Mouse (Mus musculus) neural tube, embryonic 15.5 days (tissue): ENCODE results near the gene Dcpp2. TPM values are rescaled to one million over a fixed set of nuclear protein-coding genes. Genes with fewer than 3 reads are reported as not detected.
"Not testable (repeated sequence)": the region's sequence is repeated elsewhere in the genome, so short reads cannot be mapped to it uniquely, and the experiment has no call there.

ENCODE experiments used
- ATAC-seq: fragments of 200-750 bp; cut with Nextera tagmentation; 2 replicates; pipeline ENCODE4 v1.8.0; 2017; ENCODE audit warnings: mild to moderate bottlenecking, moderate TSS enrichment, moderate library complexity; ENCODE audit not compliant: low FRiP score
- H3K27ac ChIP-seq: fragments of 300-500 bp; sonication (generic); replicated peaks from 2 replicates; pipeline ENCODE4 v1.5.1; 2015; ENCODE audit warnings: mild to moderate bottlenecking, inconsistent platforms
- H3K27me3 ChIP-seq: fragments of 300-500 bp; sonication (generic); replicated peaks from 2 replicates; pipeline ENCODE4 v1.6.1; 2015; ENCODE audit warnings: inconsistent platforms
- H3K36me3 ChIP-seq: fragments of 300-500 bp; sonication (generic); 2 replicates; pipeline ENCODE4 v1.6.1; 2015; ENCODE audit warnings: inconsistent platforms
- H3K4me1 ChIP-seq: fragments of 300-500 bp; sonication (generic); 2 replicates; pipeline ENCODE4 v1.6.1; 2015; ENCODE audit warnings: inconsistent platforms
- H3K4me2 ChIP-seq: fragments of 300-500 bp; sonication (generic); 2 replicates; pipeline ENCODE4 v1.6.1; 2015; ENCODE audit warnings: inconsistent platforms, mild to moderate bottlenecking, moderate library complexity
- H3K4me3 ChIP-seq: fragments of 300-500 bp; sonication (generic); replicated peaks from 2 replicates; pipeline ENCODE4 v1.5.1; 2015; ENCODE audit warnings: mild to moderate bottlenecking, inconsistent platforms
- H3K9ac ChIP-seq: fragments of 300-500 bp; sonication (generic); replicated peaks from 2 replicates; pipeline ENCODE4 v1.6.1; 2015; ENCODE audit warnings: mild to moderate bottlenecking, inconsistent platforms
- H3K9me3 ChIP-seq: fragments of 300-500 bp; sonication (generic); replicated peaks from 2 replicates; pipeline ENCODE4 v1.6.1; 2016; ENCODE audit warnings: inconsistent platforms
- WGBS: fragments of 180-500 bp; shearing (Covaris S2); methylation state at CpG from one replicate; pipeline ENCODE4 v1.1.7; 2015; ENCODE audit warnings: mixed read lengths; 5-methylcytosine and 5-hydroxymethylcytosine counted together
- polyA plus RNA-seq: library from polyadenylated mRNA; unstranded; fragments of >200 nt; fragmentation: Nextera tagmentation; extraction: Ambion mirVana; gene quantifications from 2 replicates; pipeline ENCODE4 v1.2.1, GENCODE M21; 2015

The Dcpp2 gene
- polyA plus RNA-seq, 1 experiment from 2014 or later: not detected

DNA sequence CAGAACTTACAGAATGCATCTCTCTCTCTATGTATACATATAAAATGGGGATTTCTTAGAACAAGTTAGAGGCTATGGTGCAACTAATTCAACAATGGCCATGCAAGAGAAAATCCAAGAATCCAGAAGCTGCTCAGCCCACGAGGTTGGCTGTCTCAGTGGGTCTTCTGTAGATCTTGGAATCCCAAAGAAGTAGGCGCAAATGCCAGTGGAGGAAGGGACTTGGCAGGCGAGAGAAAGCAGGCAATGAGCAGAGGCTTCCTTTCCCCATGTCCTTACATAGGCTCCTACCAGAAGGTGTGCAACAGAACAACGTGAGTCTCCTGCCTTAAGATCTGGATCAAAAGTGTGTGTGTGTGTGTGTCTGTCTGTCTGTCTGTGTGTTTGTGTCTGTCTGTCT lies 66.8 kb downstream of the Dcpp2 start:
- not testable (repeated sequence) for ATAC-seq, H3K4me2 ChIP-seq, H3K4me1 ChIP-seq, H3K27ac ChIP-seq, H3K36me3 ChIP-seq, H3K9ac ChIP-seq, H3K9me3 ChIP-seq, H3K27me3 ChIP-seq, H3K4me3 ChIP-seq
- 83% methylated on average over 4 of the region's 4 CpGs for WGBS

DNA sequence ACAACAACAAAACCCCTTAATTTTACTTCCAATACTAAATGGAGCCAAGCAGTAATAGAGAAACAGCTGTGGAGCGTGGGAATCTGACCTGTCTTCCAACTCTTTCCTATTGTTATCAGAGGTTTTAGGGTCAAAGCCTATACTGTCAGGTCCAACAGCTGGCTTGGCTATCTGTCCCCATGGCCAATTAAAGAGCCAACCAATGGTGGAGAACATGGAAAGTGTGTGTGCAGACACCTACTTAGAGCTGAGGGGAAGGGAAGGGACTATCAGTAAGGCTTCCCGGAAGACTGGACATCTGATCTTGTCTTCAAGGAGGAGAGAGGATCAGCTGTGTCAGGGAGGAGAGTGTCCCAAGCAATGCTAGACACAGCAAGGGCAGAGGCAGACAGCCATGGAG lies 68.4 kb downstream of the Dcpp2 start:
- Histone ChIP-seq H3K27ac (no peak overlapping the region), H3K36me3 (no peaks in the 10 kb centered on the region), H3K4me3 (no peak overlapping the region), H3K4me1 (no peaks in the 10 kb centered on the region), H3K27me3 (no peaks in the 10 kb centered on the region), H3K4me2 (no peak overlapping the region), H3K9ac (no peak overlapping the region), H3K9me3 (no peaks in the 10 kb centered on the region)
- no peak for ATAC-seq
- WGBS: 91% methylated on average over 2 of the region's 2 CpGs

Other genes starting within 250 kb of the Dcpp2 start
- 2.1 and 2.5 TPM in 2 replicates for gene Mmp25, start 235.6 kb upstream of the Dcpp2 start, polyA plus RNA-seq
- 0.84 TPM in 1 of 2 replicates, not detected in the other for gene Bicdl2, start 220.4 kb upstream of the Dcpp2 start, polyA plus RNA-seq
- 129 and 149 TPM in 2 replicates for gene Hcfc1r1, start 207.3 kb upstream of the Dcpp2 start, polyA plus RNA-seq
- 44.1 and 45.1 TPM in 2 replicates for gene Thoc6, start 207.0 kb upstream of the Dcpp2 start, polyA plus RNA-seq
- 9.1 and 9.5 TPM in 2 replicates for gene Tnfrsf12a, start 203.4 kb upstream of the Dcpp2 start, polyA plus RNA-seq
- 0.14 and 8.5 TPM in 2 replicates for gene Cldn6, start 201.6 kb upstream of the Dcpp2 start, polyA plus RNA-seq
- gene Cldn9, start 196.9 kb upstream of the Dcpp2 start, polyA plus RNA-seq: 1.1 TPM in 2 replicates
- 0.23 and 0.27 TPM in 2 replicates for gene 1520401A03Rik, start 158.1 kb upstream of the Dcpp2 start, polyA plus RNA-seq
- gene Pkmyt1, start 154.5 kb upstream of the Dcpp2 start, polyA plus RNA-seq: 17.5 and 26.7 TPM in 2 replicates
- gene Paqr4, start 140.0 kb upstream of the Dcpp2 start, polyA plus RNA-seq: 53.0 and 60.0 TPM in 2 replicates
- 1.3 and 6.9 TPM in 2 replicates for gene Kremen2, start 135.0 kb upstream of the Dcpp2 start, polyA plus RNA-seq
- 199 and 224 TPM in 2 replicates for gene Flywch1, start 109.3 kb upstream of the Dcpp2 start, polyA plus RNA-seq
- 74.8 and 94.6 TPM in 2 replicates for gene Flywch2, start 94.8 kb upstream of the Dcpp2 start, polyA plus RNA-seq
- 479 and 502 TPM in 2 replicates for gene Srrm2, start 90.3 kb upstream of the Dcpp2 start, polyA plus RNA-seq
- 1,232 and 1,344 TPM in 2 replicates for gene Elob, start 51.7 kb upstream of the Dcpp2 start, polyA plus RNA-seq
- not detected in 2 replicates for gene Prss33, start 44.8 kb upstream of the Dcpp2 start, polyA plus RNA-seq
- gene Prss32, start 37.0 kb upstream of the Dcpp2 start, polyA plus RNA-seq: 0.50 and 1.1 TPM in 2 replicates
- gene Prss41, start 36.7 kb upstream of the Dcpp2 start, polyA plus RNA-seq: 1.9 and 2.0 TPM in 2 replicates
- not detected in 2 replicates for gene Prss21, start 12.8 kb upstream of the Dcpp2 start, polyA plus RNA-seq
- gene Dcpp1, start within 50 bp of the Dcpp2 start, polyA plus RNA-seq: not detected in 2 replicates
- not detected in 2 replicates for gene Dcpp3, start 36.6 kb downstream of the Dcpp2 start, polyA plus RNA-seq
- gene Sbp, start 60.8 kb downstream of the Dcpp2 start, polyA plus RNA-seq: not detected in 2 replicates
- gene Sbpl, start 74.4 kb downstream of the Dcpp2 start, polyA plus RNA-seq: not detected in 2 replicates
- 0.96 TPM in 1 of 2 replicates, not detected in the other for gene Prss30, start 99.7 kb downstream of the Dcpp2 start, polyA plus RNA-seq
- not detected in 2 replicates for gene Prss22, start 117.2 kb downstream of the Dcpp2 start, polyA plus RNA-seq
- gene Prss27, start 157.3 kb downstream of the Dcpp2 start, polyA plus RNA-seq: 0.19 and 0.28 TPM in 2 replicates
- 75.9 and 77.4 TPM in 2 replicates for gene Kctd5, start 192.6 kb downstream of the Dcpp2 start, polyA plus RNA-seq